Mouse (Mus musculus) lung, embryonic 14.5 days (tissue): ENCODE measurements at regions not wholly inside any gene's neighbourhood (a gene's known extent, or its start where the extent isn't known, plus 50 kb on each side); places are given as distances from the start of the nearest gene placed in this dataset.
A peak's percentile ranks its signal among the peaks of the same experiment; 100 is the strongest.

Source experiments
- ATAC-seq: fragments of 200-750 bp; cut with Nextera tagmentation; 2 replicates; pipeline ENCODE4 v1.8.0; 2017; ENCODE audit warnings: mild to moderate bottlenecking, moderate TSS enrichment, moderate library complexity; ENCODE audit not compliant: insufficient read depth
- DNase-seq: peaks from one replicate; pipeline ENCODE4 v3.0.0-alpha.2; 2015
- H3K27ac ChIP-seq: fragments of 300-500 bp; sonication (generic); 2 replicates; pipeline ENCODE4 v1.5.1; 2014; ENCODE audit warnings: low read depth, mild to moderate bottlenecking, moderate library complexity
- H3K27me3 ChIP-seq: fragments of 300-500 bp; sonication (generic); 2 replicates; pipeline ENCODE4 v1.6.1; 2014; ENCODE audit warnings: low read length, control low read depth; ENCODE audit not compliant: insufficient read depth
- H3K36me3 ChIP-seq: fragments of 300-500 bp; sonication (generic); 2 replicates; pipeline ENCODE4 v1.6.1; 2014; ENCODE audit warnings: control low read depth; ENCODE audit not compliant: insufficient read depth
- H3K4me1 ChIP-seq: fragments of 300-500 bp; sonication (generic); 2 replicates; pipeline ENCODE4 v1.6.1; 2014; ENCODE audit warnings: antibody characterized with exemption, control low read depth; ENCODE audit not compliant: insufficient read depth
- H3K4me2 ChIP-seq: fragments of 300-500 bp; sonication (generic); 2 replicates; pipeline ENCODE4 v1.6.1; 2014; ENCODE audit warnings: mild to moderate bottlenecking
- H3K4me3 ChIP-seq: fragments of 300-500 bp; sonication (generic); 2 replicates; pipeline ENCODE4 v1.5.1; 2014; ENCODE audit warnings: low read depth, low read length
- H3K9ac ChIP-seq: fragments of 300-500 bp; sonication (generic); 2 replicates; pipeline ENCODE4 v1.6.1; 2014
- H3K9me3 ChIP-seq: fragments of 300-500 bp; sonication (generic); 2 replicates; pipeline ENCODE4 v1.6.1; 2016; ENCODE audit warnings: low read depth, low read length, control low read depth
- CTCF ChIP-seq: IDR thresholded peaks from 2 replicates; pipeline ENCODE4 v1.5.1; 2016; ENCODE audit warnings: antibody characterized with exemption, low read depth
- WGBS: fragments of 180-500 bp; shearing (Covaris S2); extraction: QIAGEN DNeasy Blood & Tissue Kit; methylation state at CpG from one replicate; pipeline ENCODE4 v1.1.7; 2014; 5-methylcytosine and 5-hydroxymethylcytosine counted together

- Histone ChIP-seq H3K4me2 (no peak overlapping the region), H3K36me3 (no peaks in the 10 kb centered on the region), H3K27ac (no peak overlapping the region), H3K4me1 (no peaks in the 10 kb centered on the region), H3K27me3 (no peaks in the 10 kb centered on the region), H3K4me3 (no peak overlapping the region), H3K9ac (no peak overlapping the region), H3K9me3 (no peaks in the 10 kb centered on the region)
- ATAC-seq = peak; percentile 78; the same call in 1 of the 2 replicates
- peak; percentile 54 for DNase-seq
- TF ChIP-seq CTCF = peak; percentile 32; the same call in 1 of the 2 replicates
These were observed 57.0 kb downstream of the Amd2 start for GRCm38 (mm10) chr10:35654548-35655180.

GRCm38 (mm10) chr10:35649930-35650329 lies 61.8 kb downstream of the Amd2 start:
- Histone ChIP-seq H3K27ac (no peak overlapping the region), H3K4me1 (no peaks in the 10 kb centered on the region), H3K36me3 (no peaks in the 10 kb centered on the region), H3K4me2 (no peak overlapping the region), H3K27me3 (no peaks in the 10 kb centered on the region), H3K9ac (no peak overlapping the region), H3K4me3 (no peak overlapping the region), H3K9me3 (no peaks in the 10 kb centered on the region)
- no peak for ATAC-seq
- no peak for DNase-seq
- TF ChIP-seq CTCF = no peak
- 40% methylated on average over 2 of the region's 2 CpGs for WGBS

GRCm38 (mm10) chr10:35620853-35621252 lies 90.8 kb downstream of the Amd2 start:
- ATAC-seq (no peak), DNase-seq (no peak)
- no peaks in the 10 kb centered on the region for H3K9me3 ChIP-seq
- H3K27ac ChIP-seq = no peak overlapping the region
- no peaks in the 10 kb centered on the region for H3K27me3 ChIP-seq
- H3K4me2 ChIP-seq = no peak overlapping the region
- no peak overlapping the region for H3K4me3 ChIP-seq
- TF ChIP-seq CTCF = no peak
- no peak overlapping the region for H3K9ac ChIP-seq
- no peaks in the 10 kb centered on the region for H3K4me1 ChIP-seq
- WGBS = 89% methylated on average over 1 of the region's 1 CpGs
- no peaks in the 10 kb centered on the region for H3K36me3 ChIP-seq

- 76% methylated on average over 1 of the region's 1 CpGs for WGBS
- no peak overlapping the region for H3K27ac ChIP-seq
These were observed 125.4 kb downstream of the Amd2 start for GRCm38 (mm10) chr10:35586251-35586650.

More at GRCm38 (mm10) chr10:35586251-35586650, 125.4 kb downstream of the Amd2 start:
- H3K4me1 ChIP-seq = no peaks in the 10 kb centered on the region
- DNase-seq (no peak), ATAC-seq (no peak)
- TF ChIP-seq CTCF = no peak
- no peak overlapping the region for H3K4me2 ChIP-seq
- H3K27me3 ChIP-seq = no peaks in the 10 kb centered on the region
- no peaks in the 10 kb centered on the region for H3K9me3 ChIP-seq
- no peak overlapping the region for H3K9ac ChIP-seq
- no peaks in the 10 kb centered on the region for H3K36me3 ChIP-seq
- no peak overlapping the region for H3K4me3 ChIP-seq
